Mouse (Mus musculus) hindbrain, postnatal 0 days (tissue): ENCODE results near the gene Olfr552. TPM values are rescaled to one million over a fixed set of nuclear protein-coding genes. Genes with fewer than 3 reads are reported as not detected.
"Not testable (repeated sequence)": the region's sequence is repeated elsewhere in the genome, so short reads cannot be mapped to it uniquely, and the experiment has no call there.

ENCODE experiments used
- ATAC-seq: fragments of 200-750 bp; cut with Nextera tagmentation; 2 replicates; pipeline ENCODE4 v1.8.0; 2017; ENCODE audit warnings: mild to moderate bottlenecking, moderate TSS enrichment, moderate library complexity
- DNase-seq: peaks from one replicate; pipeline ENCODE4 v3.0.0-alpha.2; 2015; ENCODE audit warnings: low spot score
- H3K27ac ChIP-seq: fragments of 300-500 bp; sonication (generic); 2 replicates; pipeline ENCODE4 v1.5.1; 2014; ENCODE audit warnings: mild to moderate bottlenecking
- H3K27me3 ChIP-seq: fragments of 300-500 bp; sonication (generic); 2 replicates; pipeline ENCODE4 v1.6.1; 2014; ENCODE audit warnings: low read length, mixed read lengths; ENCODE audit not compliant: insufficient read depth
- H3K36me3 ChIP-seq: fragments of 300-500 bp; sonication (generic); 2 replicates; pipeline ENCODE4 v1.6.1; 2014; ENCODE audit warnings: low read length, mixed read lengths; ENCODE audit not compliant: insufficient read depth
- H3K4me1 ChIP-seq: fragments of 300-500 bp; sonication (generic); 2 replicates; pipeline ENCODE4 v1.6.1; 2014; ENCODE audit warnings: antibody characterized with exemption, low read length, mixed read lengths; ENCODE audit not compliant: insufficient read depth
- H3K4me2 ChIP-seq: fragments of 300-500 bp; sonication (generic); 2 replicates; pipeline ENCODE4 v1.6.1; 2014; ENCODE audit warnings: low read depth, mild to moderate bottlenecking, low read length, moderate library complexity, mixed read lengths
- H3K4me3 ChIP-seq: fragments of 300-500 bp; sonication (generic); 2 replicates; pipeline ENCODE4 v1.5.1; 2014; ENCODE audit warnings: low read length
- H3K9ac ChIP-seq: fragments of 300-500 bp; sonication (generic); replicated peaks from 2 replicates; pipeline ENCODE4 v1.6.1; 2014; ENCODE audit warnings: mild to moderate bottlenecking, low read length, moderate library complexity, mixed read lengths
- H3K9me3 ChIP-seq: fragments of 300-500 bp; sonication (generic); 2 replicates; pipeline ENCODE4 v1.6.1; 2016; ENCODE audit warnings: low read length, mixed read lengths
- CTCF ChIP-seq: IDR thresholded peaks from 2 replicates; pipeline ENCODE4 v1.5.1; 2016; ENCODE audit warnings: antibody characterized with exemption, control low read depth, low read depth
- WGBS: fragments of 180-500 bp; shearing (Covaris S2); extraction: QIAGEN DNeasy Blood & Tissue Kit; methylation state at CpG from one replicate; pipeline ENCODE4 v1.1.7; 2014; 5-methylcytosine and 5-hydroxymethylcytosine counted together
- polyA plus RNA-seq: library from polyadenylated mRNA; unstranded; fragments of >200 nt; fragmentation: Nextera tagmentation; extraction: Ambion mirVana; gene quantifications from 2 replicates; pipeline ENCODE4 v1.2.1, GENCODE M21; 2015
- total RNA-seq: library from RNA; depleted of rRNA; stranded (reverse); fragments of >200 nt; gene quantifications from 2 replicates; pipeline ENCODE4 v1.2.3, GENCODE M21; 2014; rRNA removed

The Olfr552 gene
- total and polyA plus RNA-seq, 2 experiments from 2014 or later, result not detected

DNA sequence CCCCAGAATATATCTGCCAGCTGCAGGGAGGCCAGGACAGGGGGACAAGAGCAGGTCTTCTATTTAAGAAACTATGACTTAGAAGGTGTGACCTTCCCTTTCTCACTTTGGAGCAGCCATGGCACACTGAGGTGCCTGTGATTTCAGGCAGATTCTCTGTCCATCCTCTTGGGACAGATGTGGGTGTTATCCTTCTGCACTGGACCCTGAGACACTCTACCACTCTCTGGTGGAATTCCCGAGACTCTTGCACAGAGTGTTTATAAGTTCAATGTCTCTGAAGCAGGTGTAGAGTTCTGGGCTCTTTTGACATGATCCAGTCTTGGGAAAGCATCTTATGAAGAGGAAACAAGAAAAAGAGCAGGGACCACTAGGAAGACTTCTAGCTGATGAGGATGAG lies 40.6 kb downstream of the Olfr552 start, which contains the start of gene Olfr554:
Olfr554 (plus strand) TSS at position 301 of the 400 bp plus-strand sequence.
- no peak within 1 kb of the TSS for H3K27ac ChIP-seq
- no peaks in the 10 kb centered on the region for H3K36me3 ChIP-seq
- DNase-seq, result no peak
- TF ChIP-seq CTCF, result no peak
- H3K4me2 ChIP-seq, result no peak within 1 kb of the TSS
- H3K4me1 ChIP-seq, result no peaks in the 10 kb centered on the region
- H3K4me3 ChIP-seq, result no peak within 1 kb of the TSS
- no peaks in the 10 kb centered on the region for H3K27me3 ChIP-seq
- 85% methylated on average over 1 of the region's 1 CpGs for WGBS
- no peak within 1 kb of the TSS for H3K9ac ChIP-seq
- no peaks in the 10 kb centered on the region for H3K9me3 ChIP-seq
- ATAC-seq, result no peak

DNA sequence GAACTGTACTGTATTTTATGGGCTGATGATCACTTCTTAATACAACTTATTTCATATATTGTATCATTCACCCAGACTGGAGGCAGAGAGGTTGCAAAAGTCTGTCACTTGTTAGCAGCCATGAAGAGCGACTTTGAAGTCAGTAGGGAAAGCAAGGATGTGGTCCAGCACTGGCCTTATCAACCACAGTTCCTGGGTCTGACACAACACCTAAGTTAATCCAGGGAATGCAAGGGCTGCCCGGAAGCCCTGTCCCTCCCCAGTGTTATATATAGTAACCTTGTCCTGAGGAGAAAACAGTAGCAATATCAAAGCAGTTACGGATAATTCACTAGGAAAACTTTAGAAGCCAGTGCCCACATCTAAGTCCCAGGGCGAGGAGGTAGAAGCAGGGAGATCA lies 47.4 kb downstream of the Olfr552 start:
- not testable (repeated sequence) for H3K36me3 ChIP-seq, H3K27ac ChIP-seq, H3K9me3 ChIP-seq, ATAC-seq, H3K4me2 ChIP-seq, H3K9ac ChIP-seq, DNase-seq, H3K4me1 ChIP-seq, H3K4me3 ChIP-seq, H3K27me3 ChIP-seq
- WGBS, result 91% methylated on average over 4 of the region's 4 CpGs

Other genes with a start within 250 kb of the Olfr552 start
- gene Rrm1, start 156.1 kb upstream of the Olfr552 start, total RNA-seq, result 39.3 and 40.6 TPM in 2 replicates
- 41.0 and 41.2 TPM in 2 replicates for gene Rrm1, start 156.1 kb upstream of the Olfr552 start, polyA plus RNA-seq
- gene Olfr543, start 116.1 kb upstream of the Olfr552 start, total RNA-seq, result not detected in 2 replicates
- gene Olfr543, start 116.1 kb upstream of the Olfr552 start, polyA plus RNA-seq, result 0.28 TPM in 2 replicates
- not detected in 2 replicates for gene Olfr544, start 109.5 kb upstream of the Olfr552 start, total RNA-seq
- 0.14 TPM in 2 replicates for gene Olfr544, start 109.5 kb upstream of the Olfr552 start, polyA plus RNA-seq
- gene Olfr545, start 98.2 kb upstream of the Olfr552 start, total RNA-seq, result not detected in 2 replicates
- 0.05 and 0.18 TPM in 2 replicates for gene Olfr545, start 98.2 kb upstream of the Olfr552 start, polyA plus RNA-seq
- not detected in 2 replicates for gene Olfr547, start 63.0 kb upstream of the Olfr552 start, total RNA-seq
- gene Olfr547, start 63.0 kb upstream of the Olfr552 start, polyA plus RNA-seq, result not detected in 2 replicates
- not detected in 2 replicates for gene Olfr548-ps1, start 56.9 kb upstream of the Olfr552 start, total RNA-seq
- not detected in 2 replicates for gene Olfr548-ps1, start 56.9 kb upstream of the Olfr552 start, polyA plus RNA-seq
- not detected in 2 replicates for gene Olfr549, start 47.9 kb upstream of the Olfr552 start, total RNA-seq
- not detected in 2 replicates for gene Olfr549, start 47.9 kb upstream of the Olfr552 start, polyA plus RNA-seq
- 1.4 TPM in 2 replicates for gene Trim21, start 32.3 kb upstream of the Olfr552 start, total RNA-seq
- gene Trim21, start 32.3 kb upstream of the Olfr552 start, polyA plus RNA-seq, result 0.29 and 0.54 TPM in 2 replicates
- gene Olfr550, start 26.3 kb upstream of the Olfr552 start, total RNA-seq, result not detected in 2 replicates
- not detected in 2 replicates for gene Olfr550, start 26.3 kb upstream of the Olfr552 start, polyA plus RNA-seq
- not detected in 2 replicates for gene Olfr551, start 5.9 kb upstream of the Olfr552 start, total RNA-seq
- not detected in 2 replicates for gene Olfr551, start 5.9 kb upstream of the Olfr552 start, polyA plus RNA-seq
- not detected in 2 replicates for gene Olfr553, start 20.4 kb downstream of the Olfr552 start, total RNA-seq
- not detected in 2 replicates for gene Olfr553, start 20.4 kb downstream of the Olfr552 start, polyA plus RNA-seq
- gene Olfr554, start 40.7 kb downstream of the Olfr552 start, total RNA-seq, result not detected in 2 replicates
- not detected in 2 replicates for gene Olfr554, start 40.7 kb downstream of the Olfr552 start, polyA plus RNA-seq
- not detected in 2 replicates for gene Olfr555, start 61.1 kb downstream of the Olfr552 start, total RNA-seq
- not detected in 2 replicates for gene Olfr555, start 61.1 kb downstream of the Olfr552 start, polyA plus RNA-seq
- gene Olfr556, start 67.1 kb downstream of the Olfr552 start, total RNA-seq, result not detected in 2 replicates
- gene Olfr556, start 67.1 kb downstream of the Olfr552 start, polyA plus RNA-seq, result not detected in 2 replicates
- 2.2 TPM in 2 replicates for gene Trim68, start 89.6 kb downstream of the Olfr552 start, total RNA-seq
- 5.3 and 6.5 TPM in 2 replicates for gene Trim68, start 89.6 kb downstream of the Olfr552 start, polyA plus RNA-seq
- not detected in 2 replicates for gene Olfr557, start 98.1 kb downstream of the Olfr552 start, total RNA-seq
- not detected in 2 replicates for gene Olfr557, start 98.1 kb downstream of the Olfr552 start, polyA plus RNA-seq
- gene Olfr558, start 104.4 kb downstream of the Olfr552 start, total RNA-seq, result 0.11 TPM in 1 of 2 replicates, not detected in the other
- 0.23 TPM in 1 of 2 replicates, not detected in the other for gene Olfr558, start 104.4 kb downstream of the Olfr552 start, polyA plus RNA-seq
- gene Olfr33, start 121.3 kb downstream of the Olfr552 start, total RNA-seq, result not detected in 2 replicates
- gene Olfr33, start 121.3 kb downstream of the Olfr552 start, polyA plus RNA-seq, result not detected in 2 replicates
- not detected in 2 replicates for gene Olfr559, start 129.7 kb downstream of the Olfr552 start, total RNA-seq
- not detected in 2 replicates for gene Olfr559, start 129.7 kb downstream of the Olfr552 start, polyA plus RNA-seq
- not detected in 2 replicates for gene Olfr560, start 161.6 kb downstream of the Olfr552 start, total RNA-seq
- not detected in 2 replicates for gene Olfr560, start 161.6 kb downstream of the Olfr552 start, polyA plus RNA-seq
- 0.78 TPM in 1 of 2 replicates, not detected in the other for gene Olfr78, start 161.7 kb downstream of the Olfr552 start, total RNA-seq
- 0.10 and 0.15 TPM in 2 replicates for gene Olfr78, start 161.7 kb downstream of the Olfr552 start, polyA plus RNA-seq
- not detected in 2 replicates for gene Olfr561, start 173.5 kb downstream of the Olfr552 start, total RNA-seq
- gene Olfr561, start 173.5 kb downstream of the Olfr552 start, polyA plus RNA-seq, result not detected in 2 replicates
- not detected in 2 replicates for gene Olfr564, start 205.7 kb downstream of the Olfr552 start, total RNA-seq
- gene Olfr564, start 205.7 kb downstream of the Olfr552 start, polyA plus RNA-seq, result not detected in 2 replicates